Mouse (Mus musculus): Measurements from ENCODE around the gene Hip1r. TPM values are rescaled to one million over a fixed set of nuclear protein-coding genes. Genes with fewer than 3 reads are reported as not detected.

Gene Hip1r
- 16.2 and 16.8 TPM in 2 replicates for polyA plus RNA-seq (2015; fragmentation: Nextera tagmentation; extraction: Ambion mirVana)

- Histone ChIP-seq H3K9me3 (replicated peaks) (no peaks in the 10 kb centered on the region), H3K4me2 (peak within 1 kb of the TSS; percentile 95), H3K4me3 (peak within 1 kb of the TSS; percentile 70), H3K36me3 (ENCODE audit: poor library complexity, severe bottlenecking) (no peaks in the 10 kb centered on the region), H3K27ac (no peak within 1 kb of the TSS; the same call in 1 of the 2 replicates), H3K27me3 (no peaks in the 10 kb centered on the region), H3K4me1 (peaks cover 8% of the 10 kb centered on the region), H3K9ac (peak within 1 kb of the TSS; percentile 75)
- peak; percentile 88 for ATAC-seq
- WGBS = under 1% methylated on average over 88 of the region's 106 CpGs
These were observed at the start of gene Hip1r for GRCm38 (mm10) chr5:123973299-123974178. Gene Hip1r (plus strand): TSS chr5:123973628.

GRCm38 (mm10) chr5:123927118-123927517 lies 46.3 kb upstream of the Hip1r start, which contains the start of gene Gm43518:
Gene Gm43518 (plus strand): TSS chr5:123927418.
- Histone ChIP-seq H3K9me3 (replicated peaks) (no peaks in the 10 kb centered on the region), H3K36me3 (ENCODE audit: poor library complexity, severe bottlenecking) (peaks cover 73% of the 10 kb centered on the region), H3K9ac (no peak within 1 kb of the TSS), H3K4me3 (no peak within 1 kb of the TSS), H3K4me2 (no peak within 1 kb of the TSS), H3K27ac (no peak within 1 kb of the TSS), H3K4me1 (peaks cover 6% of the 10 kb centered on the region), H3K27me3 (no peaks in the 10 kb centered on the region)
- ATAC-seq = no peak
- 92% methylated on average over 9 of the region's 9 CpGs for WGBS

- no peaks in the 10 kb centered on the region for H3K27me3 ChIP-seq
- peaks cover 6% of the 10 kb centered on the region for H3K4me1 ChIP-seq
- H3K36me3 ChIP-seq (ENCODE audit: poor library complexity, severe bottlenecking) = peaks cover 39% of the 10 kb centered on the region
- peak within 1 kb of the TSS; percentile 75 for H3K4me3 ChIP-seq
- H3K27ac ChIP-seq = peak within 1 kb of the TSS; percentile 84
- peak within 1 kb of the TSS; percentile 75 for H3K4me2 ChIP-seq
- H3K9ac ChIP-seq = peak within 1 kb of the TSS; percentile 91
- WGBS = under 1% methylated on average over 56 of the region's 56 CpGs
- no peaks in the 10 kb centered on the region for H3K9me3 ChIP-seq (replicated peaks)
- peak; percentile 98 for ATAC-seq
These were observed 42.9 kb upstream of the Hip1r start, which contains the start of gene Ccdc62 for GRCm38 (mm10) chr5:123930508-123930989. Gene Ccdc62 (plus strand): TSS chr5:123930679.

GRCm38 (mm10) chr5:123931131-123931530 lies 42.3 kb upstream of the Hip1r start:
- H3K9me3 ChIP-seq (replicated peaks) = no peaks in the 10 kb centered on the region
- H3K4me3 ChIP-seq = peak overlapping the region; percentile 75
- peaks cover 33% of the 10 kb centered on the region for H3K36me3 ChIP-seq (ENCODE audit: poor library complexity, severe bottlenecking)
- peaks cover 6% of the 10 kb centered on the region for H3K4me1 ChIP-seq
- no peaks in the 10 kb centered on the region for H3K27me3 ChIP-seq
- ATAC-seq = no peak
- peak overlapping the region; percentile 91 for H3K9ac ChIP-seq
- 53% methylated on average over 13 of the region's 13 CpGs for WGBS
- H3K4me2 ChIP-seq = peak overlapping the region; percentile 75
- H3K27ac ChIP-seq = no peak overlapping the region

GRCm38 (mm10) chr5:123932927-123933326 lies 40.5 kb upstream of the Hip1r start:
- no peak overlapping the region for H3K9ac ChIP-seq
- no peaks in the 10 kb centered on the region for H3K9me3 ChIP-seq (replicated peaks)
- H3K27ac ChIP-seq = no peak overlapping the region
- H3K4me2 ChIP-seq = no peak overlapping the region
- no peak for ATAC-seq
- peaks cover 6% of the 10 kb centered on the region for H3K4me1 ChIP-seq
- no peak overlapping the region for H3K4me3 ChIP-seq
- H3K27me3 ChIP-seq = no peaks in the 10 kb centered on the region
- peaks cover 15% of the 10 kb centered on the region for H3K36me3 ChIP-seq (ENCODE audit: poor library complexity, severe bottlenecking)

GRCm38 (mm10) chr5:123933556-123933955 lies 39.9 kb upstream of the Hip1r start:
- no peak overlapping the region for H3K27ac ChIP-seq
- no peak overlapping the region for H3K4me2 ChIP-seq
- H3K27me3 ChIP-seq = no peaks in the 10 kb centered on the region
- H3K4me3 ChIP-seq = no peak overlapping the region
- ATAC-seq = no peak
- peaks cover 9% of the 10 kb centered on the region; the same call in 1 of the 2 replicates for H3K36me3 ChIP-seq (ENCODE audit: poor library complexity, severe bottlenecking)
- H3K9me3 ChIP-seq (replicated peaks) = no peaks in the 10 kb centered on the region
- H3K4me1 ChIP-seq = peaks cover 6% of the 10 kb centered on the region
- 94% methylated on average over 12 of the region's 12 CpGs for WGBS
- H3K9ac ChIP-seq = no peak overlapping the region

- no peak for ATAC-seq
- H3K9me3 ChIP-seq (replicated peaks) = no peaks in the 10 kb centered on the region
- H3K4me1 ChIP-seq = peaks cover 6% of the 10 kb centered on the region
- no peak overlapping the region for H3K4me2 ChIP-seq
- H3K27me3 ChIP-seq = no peaks in the 10 kb centered on the region
- WGBS = 42% methylated on average over 18 of the region's 18 CpGs
- no peak overlapping the region for H3K4me3 ChIP-seq
- 0 out of 2 replicates have a peak, but pooled peaks cover 4% of the 10 kb centered on the region for H3K36me3 ChIP-seq (ENCODE audit: poor library complexity, severe bottlenecking)
- H3K27ac ChIP-seq = no peak overlapping the region
- no peak overlapping the region for H3K9ac ChIP-seq
These were observed 39.4 kb upstream of the Hip1r start for GRCm38 (mm10) chr5:123933957-123934591.

- Histone ChIP-seq H3K36me3 (ENCODE audit: poor library complexity, severe bottlenecking) (no peaks in the 10 kb centered on the region), H3K4me1 (peaks cover 4% of the 10 kb centered on the region), H3K27ac (no peak overlapping the region), H3K27me3 (no peaks in the 10 kb centered on the region), H3K4me3 (no peak overlapping the region), H3K9ac (no peak overlapping the region), H3K9me3 (replicated peaks) (no peaks in the 10 kb centered on the region), H3K4me2 (no peak overlapping the region)
- ATAC-seq = no peak
- 89% methylated on average over 5 of the region's 5 CpGs for WGBS
These were observed 37.5 kb upstream of the Hip1r start for GRCm38 (mm10) chr5:123935931-123936330.

GRCm38 (mm10) chr5:123938479-123938878 lies 34.9 kb upstream of the Hip1r start:
- no peak overlapping the region for H3K4me2 ChIP-seq
- H3K27ac ChIP-seq = no peak overlapping the region
- H3K4me1 ChIP-seq = no peaks in the 10 kb centered on the region
- H3K36me3 ChIP-seq (ENCODE audit: poor library complexity, severe bottlenecking) = no peaks in the 10 kb centered on the region
- H3K4me3 ChIP-seq = no peak overlapping the region
- H3K9ac ChIP-seq = no peak overlapping the region
- 91% methylated on average over 5 of the region's 5 CpGs for WGBS
- ATAC-seq = no peak
- no peaks in the 10 kb centered on the region for H3K27me3 ChIP-seq
- H3K9me3 ChIP-seq (replicated peaks) = no peaks in the 10 kb centered on the region

- Histone ChIP-seq H3K27ac (no peak overlapping the region), H3K9ac (no peak overlapping the region), H3K27me3 (no peaks in the 10 kb centered on the region), H3K4me3 (no peak overlapping the region), H3K4me1 (no peaks in the 10 kb centered on the region), H3K9me3 (replicated peaks) (no peaks in the 10 kb centered on the region), H3K4me2 (no peak overlapping the region), H3K36me3 (ENCODE audit: poor library complexity, severe bottlenecking) (no peaks in the 10 kb centered on the region)
- no peak for ATAC-seq
- 67% methylated on average over 4 of the region's 4 CpGs for WGBS
These were observed 26.9 kb upstream of the Hip1r start for GRCm38 (mm10) chr5:123946546-123946945.

GRCm38 (mm10) chr5:123947041-123947761 lies 26.2 kb upstream of the Hip1r start:
- 50% methylated on average over 7 of the region's 7 CpGs for WGBS
- no peaks in the 10 kb centered on the region for H3K36me3 ChIP-seq (ENCODE audit: poor library complexity, severe bottlenecking)
- ATAC-seq = no peak
- H3K27ac ChIP-seq = no peak overlapping the region
- no peaks in the 10 kb centered on the region for H3K9me3 ChIP-seq (replicated peaks)
- no peaks in the 10 kb centered on the region for H3K4me1 ChIP-seq
- no peak overlapping the region for H3K4me3 ChIP-seq
- no peaks in the 10 kb centered on the region for H3K27me3 ChIP-seq
- no peak overlapping the region for H3K9ac ChIP-seq
- no peak overlapping the region for H3K4me2 ChIP-seq
